Mouse (Mus musculus) CH12.LX (cell line): Measurements from ENCODE around the gene Dirc2. TPM values are rescaled to one million over a fixed set of nuclear protein-coding genes. Genes with fewer than 3 reads are reported as not detected.

Experiments used
- DNase-seq: peaks from one replicate; pipeline ENCODE4 v3.0.0-alpha.2; 2013; ENCODE audit errors: extremely low read depth
- H3K27ac ChIP-seq: 2 replicates; pipeline ENCODE4 v1.5.1; 2012; ENCODE audit warnings: low read depth, mild to moderate bottlenecking, control low read depth, moderate library complexity; ENCODE audit not compliant: insufficient read depth
- H3K27me3 ChIP-seq: replicated peaks from 2 replicates; pipeline ENCODE3; 2012; ENCODE audit warnings: inconsistent platforms
- H3K36me3 ChIP-seq, 2 experiments: replicated peaks in 1 of 2; 2 replicates each; pipeline versions ENCODE3 to v1.6.1; 2012; ENCODE audit warnings: inconsistent platforms in 1 of 2, low read length in 1 of 2, mild to moderate bottlenecking in 1 of 2, mixed read lengths in 1 of 2, moderate library complexity in 1 of 2; ENCODE audit not compliant: control insufficient read depth in 1 of 2, insufficient read depth in 1 of 2
- H3K4me1 ChIP-seq, 2 experiments: 2 replicates each; pipeline ENCODE4 v1.6.1; 2012; ENCODE audit warnings: inconsistent platforms in 1 of 2, moderate library complexity in 1 of 2; ENCODE audit not compliant: insufficient read depth in 2 of 2, control insufficient read depth in 1 of 2
- H3K4me2 ChIP-seq: 2 replicates; pipeline ENCODE4 v1.6.1; 2012; ENCODE audit warnings: low read depth, mild to moderate bottlenecking, control low read depth; ENCODE audit not compliant: poor library complexity, insufficient read depth, severe bottlenecking
- H3K4me3 ChIP-seq, 3 experiments: fragments of 150-350 bp in 1 of 3; sonication (generic) in 1 of 3; replicated peaks in 1 of 3; 2 replicates each; pipeline versions ENCODE3 to v1.5.1; 2011 to 2012; ENCODE audit warnings: low read depth in 2 of 3, low read length in 2 of 3, mild to moderate bottlenecking in 2 of 3, moderate library complexity in 2 of 3, control low read depth in 1 of 3, improper control_type of control experiment in 1 of 3, inconsistent platforms in 1 of 3, mixed read lengths in 1 of 3; ENCODE audit not compliant: poor library complexity in 1 of 3
- H3K79me2 ChIP-seq: replicated peaks from 2 replicates; pipeline ENCODE4 v1.6.1; 2012; ENCODE audit warnings: mild to moderate bottlenecking, moderate library complexity; ENCODE audit not compliant: control insufficient read depth, poor library complexity, insufficient read depth, severe bottlenecking; ENCODE audit errors: extremely low read depth
- H3K9ac ChIP-seq: 2 replicates; pipeline ENCODE4 v1.6.1; 2012; ENCODE audit warnings: low read depth, mild to moderate bottlenecking, control low read depth, moderate library complexity; ENCODE audit not compliant: insufficient read depth
- H3K9me3 ChIP-seq: replicated peaks from 2 replicates; pipeline ENCODE3; 2012; ENCODE audit warnings: low read length, inconsistent platforms, mixed read lengths
- CHD1 ChIP-seq: IDR thresholded peaks from 2 replicates; pipeline ENCODE4 v1.6.1; 2012; ENCODE audit warnings: low read depth, low read length, improper control_type of control experiment, inconsistent platforms
- CHD2 ChIP-seq: IDR thresholded peaks from 2 replicates; pipeline ENCODE4 v1.6.1; 2011; ENCODE audit warnings: low read length, improper control_type of control experiment
- E2F4 ChIP-seq: IDR thresholded peaks from 2 replicates; pipeline ENCODE4 v1.6.1; 2011; ENCODE audit warnings: low read depth, low read length, improper control_type of control experiment; ENCODE audit not compliant: insufficient replicate concordance
- EP300 ChIP-seq: IDR thresholded peaks from 2 replicates; pipeline ENCODE4 v1.6.1; 2011; ENCODE audit warnings: low read length, improper control_type of control experiment
- ETS1 ChIP-seq: conservative IDR thresholded peaks from 2 replicates; pipeline ENCODE4 v1.6.1; 2012; ENCODE audit warnings: low read depth, mild to moderate bottlenecking, inconsistent platforms, low read length, improper control_type of control experiment, moderate library complexity
- GABPA ChIP-seq: IDR thresholded peaks from 2 replicates; pipeline ENCODE4 v1.6.1; 2012; ENCODE audit warnings: low read depth, low read length, improper control_type of control experiment, inconsistent platforms; ENCODE audit not compliant: insufficient replicate concordance
- IRF4 ChIP-seq: IDR thresholded peaks from 2 replicates; pipeline ENCODE4 v1.6.1; 2014; ENCODE audit warnings: low read depth, mild to moderate bottlenecking, inconsistent platforms, low read length, improper control_type of control experiment
- KAT2A ChIP-seq: IDR thresholded peaks from 2 replicates; pipeline ENCODE4 v1.6.1; 2012; ENCODE audit warnings: low read length, improper control_type of control experiment, inconsistent platforms; ENCODE audit not compliant: insufficient replicate concordance
- MAFK ChIP-seq: IDR thresholded peaks from 2 replicates; pipeline ENCODE4 v1.6.1; 2011; ENCODE audit warnings: low read length, improper control_type of control experiment; ENCODE audit not compliant: insufficient replicate concordance
- MAX ChIP-seq: IDR thresholded peaks from 2 replicates; pipeline ENCODE4 v1.6.1; 2011; ENCODE audit warnings: low read length, improper control_type of control experiment
- MAZ ChIP-seq: IDR thresholded peaks from 2 replicates; pipeline ENCODE4 v1.6.1; 2012; ENCODE audit warnings: low read depth, mild to moderate bottlenecking, inconsistent platforms, low read length, improper control_type of control experiment, moderate library complexity
- MXI1 ChIP-seq: IDR thresholded peaks from 2 replicates; pipeline ENCODE4 v1.6.1; 2011; ENCODE audit warnings: mild to moderate bottlenecking, low read depth, low read length, improper control_type of control experiment
- MYC ChIP-seq: IDR thresholded peaks from 2 replicates; pipeline ENCODE4 v1.6.1; 2011; ENCODE audit warnings: low read depth, mild to moderate bottlenecking, improper control_type of control experiment, low read length
- NELFE ChIP-seq: IDR thresholded peaks from 2 replicates; pipeline ENCODE4 v1.6.1; 2011; ENCODE audit warnings: low read depth, low read length, improper control_type of control experiment
- SIN3A ChIP-seq: IDR thresholded peaks from 2 replicates; pipeline ENCODE4 v1.6.1; 2012; ENCODE audit warnings: low read length, improper control_type of control experiment, inconsistent platforms
- TBP ChIP-seq: conservative IDR thresholded peaks from 2 replicates; pipeline ENCODE4 v1.6.1; 2011; ENCODE audit warnings: low read depth, low read length, improper control_type of control experiment
- TCF12 ChIP-seq: IDR thresholded peaks from 2 replicates; pipeline ENCODE4 v1.6.1; 2014; ENCODE audit warnings: low read depth, mild to moderate bottlenecking, inconsistent platforms, low read length, improper control_type of control experiment
- ZC3H11A ChIP-seq: IDR thresholded peaks from 2 replicates; pipeline ENCODE4 v1.6.1; 2012; ENCODE audit warnings: low read depth, mild to moderate bottlenecking, inconsistent platforms, low read length, improper control_type of control experiment
- ZMIZ1 ChIP-seq: IDR thresholded peaks from 2 replicates; pipeline ENCODE4 v1.6.1; 2012; ENCODE audit warnings: low read depth, mild to moderate bottlenecking, inconsistent platforms, low read length, improper control_type of control experiment
- ZNF384 ChIP-seq: IDR thresholded peaks from 2 replicates; pipeline ENCODE4 v1.6.1; 2012; ENCODE audit warnings: low read depth, low read length, improper control_type of control experiment, inconsistent platforms
- dilution Hi-C: fragments of 300-500 bp; cut with MboI; formaldehyde crosslinking; loops from 2 replicates; pipeline ENCODE4 v1.14.3; 2020; ENCODE audit warnings: low sequenced_read_pairs; ENCODE audit not compliant: extremely low pct_unique_long_range_greater_than_20kb, extremely low pct_ligation_motif_present
- in situ Hi-C: fragments of 300-500 bp; cut with MboI; formaldehyde crosslinking; loops from 3 replicates; pipeline ENCODE4 v1.14.3; 2019; ENCODE audit warnings: low sequenced_read_pairs, low pct_ligation_motif_present, low pct_unique_long_range_greater_than_20kb, mixed read lengths
- polyA plus RNA-seq: library from polyadenylated mRNA; unstranded; fragments of >175 nt; gene quantifications from 2 replicates; pipeline ENCODE4 v1.2.1, GENCODE M21; 2012; ENCODE audit warnings: low read depth; ENCODE audit not compliant: insufficient read length
- total RNA-seq, 2 experiments: library from RNA; depleted of rRNA; stranded (reverse); fragments of 300-350 nt in 1 of 2; fragments of >200 nt in 1 of 2; gene quantifications; 2 replicates each; pipeline ENCODE4 v1.2.3; 2012 to 2014

The Dirc2 gene
- total and polyA plus RNA-seq, 3 experiments = 5.7 to 6.9 (median 6.8) TPM

DNA sequence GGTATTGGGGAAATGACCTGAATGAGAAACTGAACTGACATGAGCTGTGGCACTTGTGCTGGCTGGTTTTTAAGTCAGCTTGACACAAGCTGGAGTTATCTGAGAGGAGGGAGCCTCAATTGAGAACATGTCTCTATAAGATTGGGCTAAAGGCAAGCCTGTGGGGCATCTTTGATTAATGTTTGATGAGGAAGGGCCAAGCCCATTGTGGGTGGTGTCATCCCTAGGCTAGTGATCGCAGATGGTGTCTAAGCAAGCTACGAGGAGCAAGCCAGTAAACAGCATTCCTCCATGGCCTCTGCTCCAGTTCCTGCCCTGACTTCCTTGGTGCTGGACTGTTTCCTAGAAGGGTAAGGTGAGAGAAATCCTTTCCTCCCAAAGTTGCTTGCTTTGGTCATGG is 39.7 kb upstream of the Dirc2 start:
- dilution Hi-C loops = no loop called here
- TF ChIP-seq ZMIZ1 (no peak), CHD2 (no peak), TCF12 (no peak), ZNF384 (no peak), SIN3A (no peak), E2F4 (no peak), GABPA (no peak), IRF4 (no peak), ZC3H11A (no peak), MXI1 (no peak), MYC (no peak), ETS1 (no peak), MAX (no peak)
- TF ChIP-seq, all 38 proteins: peak for 0
- no peak overlapping the region for H3K4me3 ChIP-seq
- H3K27me3 ChIP-seq = no peaks in the 10 kb centered on the region
- no peaks in the 10 kb centered on the region for H3K4me1 ChIP-seq
- H3K79me2 ChIP-seq = no peaks in the 10 kb centered on the region
- in situ Hi-C loops = no loop called here
- no peak for DNase-seq
- H3K4me2 ChIP-seq = no peak overlapping the region
- H3K36me3 ChIP-seq = peaks cover under 1 to 58% of the 10 kb centered on the region in 2 experiments
- no peak overlapping the region for H3K27ac ChIP-seq
- no peaks in the 10 kb centered on the region for H3K9me3 ChIP-seq
- no peak overlapping the region for H3K9ac ChIP-seq

GRCm38 (mm10) chr16:35807663-35807992 is 38.5 kb upstream of the Dirc2 start:
- H3K4me1 ChIP-seq = peaks cover 0 to 4% of the 10 kb centered on the region in 2 experiments; a peak in 2 of 4 replicates
- no peaks in the 10 kb centered on the region for H3K9me3 ChIP-seq
- no peak overlapping the region for H3K4me3 ChIP-seq
- H3K27me3 ChIP-seq = no peaks in the 10 kb centered on the region
- no peak for DNase-seq
- H3K9ac ChIP-seq = no peak overlapping the region
- in situ Hi-C loops = no loop called here
- no peaks in the 10 kb centered on the region for H3K79me2 ChIP-seq
- no peak overlapping the region for H3K27ac ChIP-seq
- TF ChIP-seq KAT2A (no peak), CHD1 (no peak), EP300 (no peak), MYC (no peak), ETS1 (no peak), MAFK (no peak), MAZ (no peak), IRF4 (no peak), NELFE (no peak), MAX (no peak), TBP (no peak)
- H3K36me3 ChIP-seq = peaks cover 0 to 55% of the 10 kb centered on the region in 2 experiments
- H3K4me2 ChIP-seq = no peak overlapping the region
- dilution Hi-C loops = no loop called here
